Mouse (Mus musculus) neural tube, embryonic 12.5 days (tissue): ENCODE data around the gene Cxxc4. TPM values are rescaled to one million over a fixed set of nuclear protein-coding genes. Genes with fewer than 3 reads are reported as not detected.

Source experiments
- ATAC-seq: fragments of 200-750 bp; cut with Nextera tagmentation; 2 replicates; pipeline ENCODE4 v1.8.0; 2017; ENCODE audit warnings: low read depth, mild to moderate bottlenecking, moderate TSS enrichment, moderate library complexity; ENCODE audit not compliant: low FRiP score
- H3K27ac ChIP-seq: fragments of 300-500 bp; sonication (generic); 2 replicates; pipeline ENCODE4 v1.5.1; 2016
- H3K27me3 ChIP-seq: fragments of 300-500 bp; sonication (generic); replicated peaks from 2 replicates; pipeline ENCODE4 v1.6.1; 2016; ENCODE audit warnings: mild to moderate bottlenecking
- H3K36me3 ChIP-seq: fragments of 300-500 bp; sonication (generic); 2 replicates; pipeline ENCODE4 v1.6.1; 2016; ENCODE audit warnings: mild to moderate bottlenecking
- H3K4me1 ChIP-seq: fragments of 300-500 bp; sonication (generic); 2 replicates; pipeline ENCODE4 v1.6.1; 2016
- H3K4me2 ChIP-seq: fragments of 300-500 bp; sonication (generic); replicated peaks from 2 replicates; pipeline ENCODE4 v1.6.1; 2016; ENCODE audit warnings: mild to moderate bottlenecking
- H3K4me3 ChIP-seq: fragments of 300-500 bp; sonication (generic); 2 replicates; pipeline ENCODE4 v1.5.1; 2016
- H3K9ac ChIP-seq: fragments of 300-500 bp; sonication (generic); 2 replicates; pipeline ENCODE4 v1.6.1; 2016; ENCODE audit warnings: mild to moderate bottlenecking
- H3K9me3 ChIP-seq: fragments of 300-500 bp; sonication (generic); 2 replicates; pipeline ENCODE4 v1.6.1; 2016; ENCODE audit warnings: mild to moderate bottlenecking
- WGBS: fragments of 180-500 bp; shearing (Covaris S2); methylation state at CpG from one replicate; pipeline ENCODE4 v1.1.7; 2016; 5-methylcytosine and 5-hydroxymethylcytosine counted together
- polyA plus RNA-seq: library from polyadenylated mRNA; unstranded; fragments of >200 nt; fragmentation: Nextera tagmentation; extraction: Ambion mirVana; gene quantifications from 2 replicates; pipeline ENCODE4 v1.2.1, GENCODE M21; 2016

Cxxc4 gene
- polyA plus RNA-seq, 1 experiment from 2014 or later, result 22.9 TPM

DNA sequence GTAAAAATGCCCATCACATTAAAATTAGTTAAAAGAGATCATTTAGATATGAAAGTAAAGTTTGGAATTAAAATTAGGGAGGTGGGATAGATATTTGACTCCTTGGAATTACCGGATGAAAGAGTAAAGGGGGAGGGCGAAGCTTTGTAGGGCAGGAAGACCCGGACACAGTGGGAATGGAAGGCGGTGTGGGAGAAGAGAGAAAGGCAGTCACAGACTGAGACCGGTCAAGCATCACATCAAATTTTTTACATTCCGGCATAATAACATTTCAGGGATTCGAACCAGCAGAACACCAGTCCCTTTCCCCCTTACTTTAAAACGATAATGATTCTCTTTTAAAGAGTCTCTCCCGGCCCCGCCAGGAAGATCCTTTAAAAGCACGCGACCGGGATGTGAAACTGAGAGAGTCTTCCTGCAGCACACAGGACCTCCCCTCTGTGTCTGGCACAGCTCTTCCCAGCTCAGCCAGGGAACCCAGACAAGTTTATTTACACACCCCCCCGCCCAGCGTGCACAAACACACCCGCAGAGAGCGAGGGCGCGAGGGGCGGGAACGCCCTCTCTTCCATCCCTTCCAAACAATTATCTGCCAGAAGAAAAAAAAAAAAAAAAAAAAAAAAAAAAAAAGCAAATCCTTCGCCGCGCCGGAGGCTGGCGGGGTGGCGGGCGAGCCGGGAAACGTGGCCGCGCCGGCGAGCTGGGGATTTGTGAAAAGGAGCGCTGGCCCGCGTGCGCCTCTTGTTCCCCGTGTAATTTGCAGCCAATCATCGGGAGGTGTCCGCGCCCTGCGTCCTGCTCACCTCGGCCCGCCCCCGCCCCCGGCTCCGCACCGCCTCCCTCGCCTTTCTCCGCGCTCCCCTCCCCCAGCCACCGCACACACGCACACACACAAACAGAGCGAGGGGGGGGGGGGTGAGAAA, 532 bp upstream of the Cxxc4 start:
- peak; percentile 67 for ATAC-seq
- Histone ChIP-seq H3K36me3 (no peaks in the 10 kb centered on the region), H3K4me3 (peak overlapping the region; percentile 48), H3K27ac (peak overlapping the region; percentile 82), H3K9ac (peak overlapping the region; percentile 89), H3K4me1 (peaks cover 9% of the 10 kb centered on the region), H3K27me3 (no peaks in the 10 kb centered on the region), H3K4me2 (peak overlapping the region; percentile 85), H3K9me3 (no peaks in the 10 kb centered on the region)
- under 1% methylated on average over 46 of the region's 55 CpGs for WGBS

- Histone ChIP-seq H3K4me2 (peak overlapping the region; percentile 85), H3K36me3 (no peaks in the 10 kb centered on the region), H3K9me3 (no peaks in the 10 kb centered on the region), H3K27ac (peak overlapping the region; percentile 82), H3K4me1 (peaks cover 16% of the 10 kb centered on the region), H3K27me3 (no peaks in the 10 kb centered on the region), H3K4me3 (peak overlapping the region; percentile 48), H3K9ac (peak overlapping the region; percentile 89)
- no peak for ATAC-seq
- WGBS, result 23% methylated on average over 3 of the region's 3 CpGs
Measured at GRCm38 (mm10) chr3:134237113-134237805, 975 bp downstream of the Cxxc4 start.

- Histone ChIP-seq H3K9ac (peak overlapping the region; percentile 89), H3K36me3 (no peaks in the 10 kb centered on the region; the same call in 1 of the 2 replicates), H3K4me1 (peaks cover 30% of the 10 kb centered on the region), H3K27me3 (no peaks in the 10 kb centered on the region), H3K4me2 (peak overlapping the region; percentile 85), H3K4me3 (peak overlapping the region; percentile 74), H3K27ac (peak overlapping the region; percentile 100), H3K9me3 (no peaks in the 10 kb centered on the region)
- ATAC-seq, result peak; percentile 29
- 1% methylated on average over 14 of the region's 14 CpGs for WGBS
Measured at GRCm38 (mm10) chr3:134238621-134239310, 2.5 kb downstream of the Cxxc4 start.

GRCm38 (mm10) chr3:134239321-134239970, 3.2 kb downstream of the Cxxc4 start:
- Histone ChIP-seq H3K9me3 (no peaks in the 10 kb centered on the region), H3K4me3 (peak overlapping the region; percentile 74), H3K27me3 (no peaks in the 10 kb centered on the region), H3K4me1 (peaks cover 32% of the 10 kb centered on the region), H3K9ac (peak overlapping the region; percentile 89), H3K36me3 (no peaks in the 10 kb centered on the region; the same call in 1 of the 2 replicates), H3K27ac (peak overlapping the region; percentile 100), H3K4me2 (peak overlapping the region; percentile 85)
- WGBS, result under 1% methylated on average over 51 of the region's 51 CpGs
- peak; percentile 13 for ATAC-seq

GRCm38 (mm10) chr3:134239971-134240717, 3.9 kb downstream of the Cxxc4 start:
- H3K4me3 ChIP-seq, result peak overlapping the region; percentile 74
- H3K4me1 ChIP-seq, result peaks cover 29% of the 10 kb centered on the region

GRCm38 (mm10) chr3:134240718-134241025, 4.4 kb downstream of the Cxxc4 start:
- no peaks in the 10 kb centered on the region; the same call in 1 of the 2 replicates for H3K36me3 ChIP-seq
- H3K4me1 ChIP-seq, result peaks cover 29% of the 10 kb centered on the region
- H3K9me3 ChIP-seq, result no peaks in the 10 kb centered on the region
- peak overlapping the region; percentile 89 for H3K9ac ChIP-seq
- WGBS, result 4% methylated on average over 6 of the region's 6 CpGs
- H3K27ac ChIP-seq, result peak overlapping the region; percentile 100
- H3K27me3 ChIP-seq, result no peaks in the 10 kb centered on the region
- ATAC-seq, result no peak
- H3K4me3 ChIP-seq, result peak overlapping the region; percentile 74
- peak overlapping the region; percentile 85 for H3K4me2 ChIP-seq

More at GRCm38 (mm10) chr3:134239971-134240717, 3.9 kb downstream of the Cxxc4 start:
- Histone ChIP-seq H3K9me3 (no peaks in the 10 kb centered on the region), H3K36me3 (no peaks in the 10 kb centered on the region; the same call in 1 of the 2 replicates), H3K27me3 (no peaks in the 10 kb centered on the region), H3K9ac (peak overlapping the region; percentile 89), H3K4me2 (peak overlapping the region; percentile 85), H3K27ac (peak overlapping the region; percentile 100)
- peak; percentile 64 for ATAC-seq
- under 1% methylated on average over 51 of the region's 61 CpGs for WGBS

GRCm38 (mm10) chr3:134243168-134243849, 7.0 kb downstream of the Cxxc4 start:
- no peaks in the 10 kb centered on the region for H3K27me3 ChIP-seq
- peak overlapping the region; percentile 58 for H3K4me2 ChIP-seq
- H3K36me3 ChIP-seq, result no peaks in the 10 kb centered on the region; the same call in 1 of the 2 replicates
- no peak overlapping the region for H3K9ac ChIP-seq
- H3K4me3 ChIP-seq, result no peak overlapping the region; the same call in 1 of the 2 replicates
- no peak overlapping the region for H3K27ac ChIP-seq
- 58% methylated on average over 2 of the region's 2 CpGs for WGBS
- no peaks in the 10 kb centered on the region for H3K9me3 ChIP-seq
- peaks cover 29% of the 10 kb centered on the region for H3K4me1 ChIP-seq
- no peak for ATAC-seq

DNA sequence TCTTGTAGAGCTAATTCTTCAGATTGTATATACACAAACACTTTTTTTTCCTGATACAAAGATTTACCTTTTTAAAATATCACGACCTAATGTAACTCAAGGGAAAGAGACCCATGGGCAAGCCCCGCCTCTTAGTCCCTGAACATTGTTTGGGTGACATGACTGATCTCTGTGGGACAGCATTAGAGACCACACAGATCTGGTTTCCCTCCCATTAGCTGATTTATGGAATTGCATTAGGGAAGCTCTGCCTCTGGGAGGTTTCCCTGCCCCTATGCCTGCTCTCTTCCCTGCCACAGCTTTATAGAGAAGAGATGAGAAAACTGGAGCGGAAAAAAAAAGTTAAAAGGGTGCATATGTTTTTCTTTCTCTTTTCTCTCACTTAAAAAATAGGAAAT, 7.6 kb downstream of the Cxxc4 start:
- H3K9ac ChIP-seq, result no peak overlapping the region
- no peak overlapping the region for H3K4me3 ChIP-seq
- H3K27me3 ChIP-seq, result no peaks in the 10 kb centered on the region
- H3K27ac ChIP-seq, result no peak overlapping the region
- WGBS, result 10% methylated on average over 3 of the region's 3 CpGs
- peaks cover 24% of the 10 kb centered on the region for H3K4me1 ChIP-seq
- ATAC-seq, result peak; percentile 35; the same call in 1 of the 2 replicates
- H3K36me3 ChIP-seq, result no peaks in the 10 kb centered on the region; the same call in 1 of the 2 replicates
- peak overlapping the region; percentile 58; the same call in 1 of the 2 replicates for H3K4me2 ChIP-seq
- no peaks in the 10 kb centered on the region for H3K9me3 ChIP-seq

- Histone ChIP-seq H3K9ac (no peak overlapping the region), H3K4me3 (no peak overlapping the region), H3K4me2 (no peak overlapping the region), H3K27ac (no peak overlapping the region), H3K27me3 (no peaks in the 10 kb centered on the region), H3K4me1 (no peaks in the 10 kb centered on the region), H3K9me3 (no peaks in the 10 kb centered on the region), H3K36me3 (no peaks in the 10 kb centered on the region; the same call in 1 of the 2 replicates)
- no peak for ATAC-seq
- 87% methylated on average over 2 of the region's 2 CpGs for WGBS
Measured at GRCm38 (mm10) chr3:134254221-134254620, 17.9 kb downstream of the Cxxc4 start.

- Histone ChIP-seq H3K4me3 (no peak overlapping the region), H3K27me3 (no peaks in the 10 kb centered on the region), H3K4me2 (no peak overlapping the region), H3K9me3 (no peaks in the 10 kb centered on the region), H3K36me3 (peaks cover 3% of the 10 kb centered on the region), H3K4me1 (no peaks in the 10 kb centered on the region), H3K9ac (no peak overlapping the region), H3K27ac (no peak overlapping the region)
- 53% methylated on average over 5 of the region's 5 CpGs for WGBS
- ATAC-seq, result no peak
Measured at GRCm38 (mm10) chr3:134258715-134259114, 22.4 kb downstream of the Cxxc4 start.
